Mouse (Mus musculus) lung, postnatal 0 days (tissue): ENCODE data around the gene Rhot2. TPM values are rescaled to one million over a fixed set of nuclear protein-coding genes. Genes with fewer than 3 reads are reported as not detected.

Experiments used
- ATAC-seq: fragments of 200-750 bp; cut with Nextera tagmentation; 2 replicates; pipeline ENCODE4 v1.8.0; 2017; ENCODE audit warnings: moderate library complexity
- DNase-seq: peaks from one replicate; pipeline ENCODE4 v3.0.0-alpha.2; 2016; ENCODE audit warnings: low spot score
- H3K27ac ChIP-seq: fragments of 300-500 bp; sonication (generic); 2 replicates; pipeline ENCODE4 v1.5.1; 2014; ENCODE audit warnings: antibody characterized with exemption, mild to moderate bottlenecking, low read length, mixed read lengths
- H3K27me3 ChIP-seq: fragments of 300-500 bp; sonication (generic); replicated peaks from 2 replicates; pipeline ENCODE4 v1.6.1; 2014; ENCODE audit warnings: low read length, mixed read lengths; ENCODE audit not compliant: insufficient read depth
- H3K36me3 ChIP-seq: fragments of 300-500 bp; sonication (generic); 2 replicates; pipeline ENCODE4 v1.6.1; 2014; ENCODE audit warnings: low read length, mixed read lengths; ENCODE audit not compliant: insufficient read depth
- H3K4me1 ChIP-seq: fragments of 300-500 bp; sonication (generic); 2 replicates; pipeline ENCODE4 v1.6.1; 2014; ENCODE audit warnings: antibody characterized with exemption, low read depth, low read length, mixed read lengths; ENCODE audit not compliant: insufficient read depth
- H3K4me2 ChIP-seq: fragments of 300-500 bp; sonication (generic); replicated peaks from 2 replicates; pipeline ENCODE4 v1.6.1; 2014; ENCODE audit warnings: low read depth, mild to moderate bottlenecking, low read length, moderate library complexity, mixed read lengths
- H3K4me3 ChIP-seq: fragments of 300-500 bp; sonication (generic); 2 replicates; pipeline ENCODE4 v1.5.1; 2014; ENCODE audit warnings: low read depth, low read length
- H3K9ac ChIP-seq: fragments of 300-500 bp; sonication (generic); replicated peaks from 2 replicates; pipeline ENCODE4 v1.6.1; 2014; ENCODE audit warnings: low read depth, mild to moderate bottlenecking
- H3K9me3 ChIP-seq: fragments of 300-500 bp; sonication (generic); 2 replicates; pipeline ENCODE4 v1.6.1; 2016; ENCODE audit warnings: low read length, mixed read lengths
- CTCF ChIP-seq: IDR thresholded peaks from 2 replicates; pipeline ENCODE4 v1.5.1; 2016; ENCODE audit warnings: antibody characterized with exemption, mild to moderate bottlenecking
- EP300 ChIP-seq: IDR thresholded peaks from 2 replicates; pipeline ENCODE4 v1.6.1; 2016; ENCODE audit warnings: antibody characterized with exemption, mild to moderate bottlenecking, control low read depth
- WGBS: fragments of 180-500 bp; shearing (Covaris S2); extraction: QIAGEN DNeasy Blood & Tissue Kit; methylation state at CpG from one replicate; pipeline ENCODE4 v1.1.7; 2014; 5-methylcytosine and 5-hydroxymethylcytosine counted together
- polyA plus RNA-seq: library from polyadenylated mRNA; unstranded; fragments of >200 nt; fragmentation: Nextera tagmentation; extraction: Ambion mirVana; gene quantifications from 2 replicates; pipeline ENCODE4 v1.2.1, GENCODE M21; 2015

The Rhot2 gene
- polyA plus RNA-seq, 1 experiment from 2014 or later: 9.9 TPM

- Histone ChIP-seq H3K4me2 (peak overlapping the region; percentile 84), H3K9me3 (no peaks in the 10 kb centered on the region), H3K36me3 (0 out of 2 replicates have a peak, but pooled peaks cover 11% of the 10 kb centered on the region), H3K27me3 (no peaks in the 10 kb centered on the region), H3K9ac (peak overlapping the region; percentile 66), H3K4me1 (peaks cover 37% of the 10 kb centered on the region), H3K27ac (peak overlapping the region; percentile 82), H3K4me3 (peak overlapping the region; percentile 55)
- WGBS: 44% methylated on average over 21 of the region's 21 CpGs
- TF ChIP-seq CTCF: no peak
- TF ChIP-seq EP300: no peak
- ATAC-seq: no peak
- no peak for DNase-seq
These were observed 13.0 kb downstream of the Rhot2 start for GRCm38 (mm10) chr17:25831451-25832281.

- Histone ChIP-seq H3K4me3 (no peak overlapping the region), H3K27me3 (no peaks in the 10 kb centered on the region), H3K4me1 (peaks cover 35% of the 10 kb centered on the region), H3K36me3 (0 out of 2 replicates have a peak, but pooled peaks cover 11% of the 10 kb centered on the region), H3K4me2 (no peak overlapping the region; the same call in 1 of the 2 replicates), H3K27ac (no peak overlapping the region), H3K9me3 (no peaks in the 10 kb centered on the region), H3K9ac (no peak overlapping the region)
- 85% methylated on average over 14 of the region's 14 CpGs for WGBS
- no peak for ATAC-seq
- DNase-seq: no peak
- TF ChIP-seq CTCF (no peak), EP300 (no peak)
These were observed 13.7 kb downstream of the Rhot2 start for GRCm38 (mm10) chr17:25830806-25831431.

GRCm38 (mm10) chr17:25830200-25830753, 14.4 kb downstream of the Rhot2 start:
- Histone ChIP-seq H3K27ac (no peak overlapping the region), H3K4me1 (peaks cover 35% of the 10 kb centered on the region), H3K4me3 (no peak overlapping the region), H3K36me3 (0 out of 2 replicates have a peak, but pooled peaks cover 11% of the 10 kb centered on the region), H3K9me3 (no peaks in the 10 kb centered on the region), H3K9ac (no peak overlapping the region), H3K27me3 (no peaks in the 10 kb centered on the region), H3K4me2 (0 out of 2 replicates have a peak overlapping the region, but pooled peaks have one; percentile 85)
- TF ChIP-seq EP300: no peak
- TF ChIP-seq CTCF: no peak
- ATAC-seq (no peak), DNase-seq (no peak)
- WGBS: 83% methylated on average over 4 of the region's 4 CpGs

- 28% methylated on average over 8 of the region's 8 CpGs for WGBS
- DNase-seq (no peak), ATAC-seq (no peak)
- TF ChIP-seq EP300: no peak
- TF ChIP-seq CTCF: no peak
- 0 out of 2 replicates have a peak, but pooled peaks cover 11% of the 10 kb centered on the region for H3K36me3 ChIP-seq
- no peaks in the 10 kb centered on the region for H3K27me3 ChIP-seq
- H3K4me3 ChIP-seq: peak overlapping the region; percentile 52
- peaks cover 35% of the 10 kb centered on the region for H3K4me1 ChIP-seq
- peak overlapping the region; percentile 86 for H3K27ac ChIP-seq
- H3K9ac ChIP-seq: peak overlapping the region; percentile 50
- H3K4me2 ChIP-seq: peak overlapping the region; percentile 85
- H3K9me3 ChIP-seq: no peaks in the 10 kb centered on the region
These were observed 15.1 kb downstream of the Rhot2 start for GRCm38 (mm10) chr17:25829558-25830017.

GRCm38 (mm10) chr17:25828712-25829557, 15.7 kb downstream of the Rhot2 start, which contains the start of gene Jmjd8:
Gene Jmjd8 (plus strand): TSS chr17:25828867.
- ATAC-seq (peak; percentile 13), DNase-seq (peak; percentile 87)
- Histone ChIP-seq H3K4me1 (peaks cover 35% of the 10 kb centered on the region), H3K4me2 (peak within 1 kb of the TSS; percentile 85), H3K9me3 (no peaks in the 10 kb centered on the region), H3K27ac (peak within 1 kb of the TSS; percentile 86), H3K4me3 (peak within 1 kb of the TSS; percentile 52), H3K9ac (peak within 1 kb of the TSS; percentile 50), H3K36me3 (0 out of 2 replicates have a peak, but pooled peaks cover 11% of the 10 kb centered on the region), H3K27me3 (no peaks in the 10 kb centered on the region)
- TF ChIP-seq CTCF: peak; percentile 60
- TF ChIP-seq EP300: no peak
- WGBS: 1% methylated on average over 32 of the region's 32 CpGs
